Mouse (Mus musculus): ENCODE measurements around the gene Gm42417. TPM values are rescaled to one million over a fixed set of nuclear protein-coding genes. Genes with fewer than 3 reads are reported as not detected.

Gm42417 gene
- total and polyA plus RNA-seq, 2 experiments from 2014 or later: not detected

DNA sequence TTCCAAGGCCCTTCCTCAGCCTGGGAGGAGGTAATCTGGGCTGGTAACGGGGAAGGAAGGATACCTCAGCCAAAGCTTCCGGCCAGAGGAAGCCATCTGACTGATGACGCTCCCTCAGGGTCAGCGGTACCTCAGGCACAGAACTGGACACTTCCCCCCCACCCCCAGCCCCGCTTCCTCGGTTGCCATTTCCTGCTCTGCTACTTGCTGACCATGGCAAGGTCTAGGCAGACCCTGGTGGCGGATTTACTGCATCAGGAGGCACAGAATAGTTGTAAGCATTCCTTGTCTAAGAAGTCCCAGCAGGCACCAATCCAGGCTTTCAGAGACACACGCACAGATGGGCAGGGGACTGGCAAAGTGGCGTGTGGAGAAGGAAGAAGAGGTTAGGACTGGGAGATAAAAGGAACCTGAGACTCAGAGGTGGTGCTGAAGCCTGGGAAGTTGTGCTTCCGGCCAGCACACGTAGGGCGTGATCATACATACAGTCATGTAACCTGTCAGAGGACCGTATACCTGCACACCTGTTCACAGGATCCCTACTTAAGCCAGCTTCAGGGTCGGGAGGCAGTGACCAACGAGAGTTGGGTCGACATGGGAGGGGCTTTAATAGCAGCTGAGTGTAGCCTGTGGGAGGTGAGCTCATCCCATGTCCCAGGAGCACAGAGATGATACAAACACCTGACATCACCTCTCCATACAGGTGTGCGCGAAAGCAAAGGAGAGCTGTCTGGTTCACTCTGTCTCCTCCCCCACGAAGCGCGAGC, 15.6 kb upstream of the Gm42417 start:
- Histone ChIP-seq H3K27me3 (ENCODE audit: insufficient read depth, low read length) (no peaks in the 10 kb centered on the region), H3K9ac (replicated peaks; ENCODE audit: low read length) (peak overlapping the region; percentile 98; the same call in 1 of the 2 replicates), H3K4me1 (ENCODE audit: insufficient read depth, low read length) (peaks cover 23% of the 10 kb centered on the region), H3K4me2 (ENCODE audit: low read depth, low read length) (peak overlapping the region; percentile 73), H3K9me3 (ENCODE audit: low read length) (no peaks in the 10 kb centered on the region), H3K4me3 (ENCODE audit: low read length) (peak overlapping the region; percentile 2; the same call in 1 of the 2 replicates), H3K36me3 (ENCODE audit: insufficient read depth, low read length) (peaks cover 34% of the 10 kb centered on the region), H3K27ac (peak overlapping the region; percentile 98; the same call in 1 of the 2 replicates)
- DNase-seq (ENCODE audit: low spot score) (no peak), ATAC-seq (no peak)
- WGBS: 66% methylated on average over 21 of the region's 21 CpGs
- no peak for TF ChIP-seq CTCF (IDR thresholded peaks at IDR 0.05; ENCODE audit: low read depth)

DNA sequence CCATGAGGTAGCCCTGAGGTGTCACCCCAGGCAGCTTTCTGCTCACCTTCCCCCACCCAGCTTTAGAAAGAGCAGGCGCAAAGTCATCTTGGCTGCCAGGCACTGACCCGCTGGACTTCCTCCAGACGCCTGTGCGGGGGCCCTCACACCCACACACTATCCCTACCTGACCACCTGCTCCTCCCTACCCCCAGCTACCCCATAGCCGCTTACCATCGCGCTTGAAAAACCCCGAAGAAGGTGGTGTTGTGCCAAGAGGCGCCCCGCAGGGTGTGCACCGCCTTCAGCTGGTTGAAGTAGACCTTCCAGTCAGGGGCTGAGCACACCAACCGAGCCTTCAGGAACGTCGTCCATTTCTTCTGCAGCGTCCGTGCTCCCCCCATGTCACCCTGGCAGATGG, 13.3 kb upstream of the Gm42417 start:
- TF ChIP-seq CTCF (IDR thresholded peaks at IDR 0.05; ENCODE audit: low read depth): no peak
- no peak overlapping the region for H3K4me3 ChIP-seq (ENCODE audit: low read length)
- H3K9ac ChIP-seq (replicated peaks; ENCODE audit: low read length): no peak overlapping the region
- ATAC-seq: no peak
- 64% methylated on average over 16 of the region's 16 CpGs for WGBS
- DNase-seq (ENCODE audit: low spot score): peak; percentile 49
- H3K27ac ChIP-seq: peak overlapping the region; percentile 41
- H3K9me3 ChIP-seq (ENCODE audit: low read length): no peaks in the 10 kb centered on the region
- H3K27me3 ChIP-seq (ENCODE audit: insufficient read depth, low read length): no peaks in the 10 kb centered on the region
- H3K4me2 ChIP-seq (ENCODE audit: low read depth, low read length): no peak overlapping the region
- H3K36me3 ChIP-seq (ENCODE audit: insufficient read depth, low read length): peaks cover 46% of the 10 kb centered on the region
- peaks cover 21% of the 10 kb centered on the region for H3K4me1 ChIP-seq (ENCODE audit: insufficient read depth, low read length)

DNA sequence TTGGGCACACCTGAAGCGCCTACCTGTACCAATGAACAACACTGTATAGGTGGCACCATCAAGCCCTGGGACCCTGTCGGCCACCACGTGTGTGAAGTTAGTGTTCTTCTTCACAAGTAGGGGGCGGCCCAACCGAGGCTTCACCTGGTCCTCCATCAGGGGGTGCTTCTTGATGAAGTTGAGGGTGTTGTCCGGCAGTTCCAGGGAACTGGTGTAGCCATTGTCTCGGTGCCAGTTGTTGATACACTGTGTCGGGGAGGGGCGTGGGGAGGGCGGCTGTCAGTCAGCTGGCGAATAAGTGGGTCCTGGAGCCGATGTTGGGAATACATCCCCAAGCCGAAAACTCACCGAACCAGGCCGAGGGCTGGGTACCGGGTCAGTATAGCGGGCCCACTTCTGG, 12.7 kb upstream of the Gm42417 start:
- Histone ChIP-seq H3K4me3 (ENCODE audit: low read length) (no peak overlapping the region), H3K36me3 (ENCODE audit: insufficient read depth, low read length) (peaks cover 46% of the 10 kb centered on the region), H3K27me3 (ENCODE audit: insufficient read depth, low read length) (no peaks in the 10 kb centered on the region), H3K9me3 (ENCODE audit: low read length) (no peaks in the 10 kb centered on the region), H3K9ac (replicated peaks; ENCODE audit: low read length) (no peak overlapping the region), H3K4me2 (ENCODE audit: low read depth, low read length) (no peak overlapping the region), H3K4me1 (ENCODE audit: insufficient read depth, low read length) (peaks cover 23% of the 10 kb centered on the region), H3K27ac (no peak overlapping the region)
- TF ChIP-seq CTCF (IDR thresholded peaks at IDR 0.05; ENCODE audit: low read depth): no peak; the same call in 1 of the 2 replicates
- DNase-seq (ENCODE audit: low spot score): no peak
- WGBS: 84% methylated on average over 17 of the region's 17 CpGs
- ATAC-seq: no peak

DNA sequence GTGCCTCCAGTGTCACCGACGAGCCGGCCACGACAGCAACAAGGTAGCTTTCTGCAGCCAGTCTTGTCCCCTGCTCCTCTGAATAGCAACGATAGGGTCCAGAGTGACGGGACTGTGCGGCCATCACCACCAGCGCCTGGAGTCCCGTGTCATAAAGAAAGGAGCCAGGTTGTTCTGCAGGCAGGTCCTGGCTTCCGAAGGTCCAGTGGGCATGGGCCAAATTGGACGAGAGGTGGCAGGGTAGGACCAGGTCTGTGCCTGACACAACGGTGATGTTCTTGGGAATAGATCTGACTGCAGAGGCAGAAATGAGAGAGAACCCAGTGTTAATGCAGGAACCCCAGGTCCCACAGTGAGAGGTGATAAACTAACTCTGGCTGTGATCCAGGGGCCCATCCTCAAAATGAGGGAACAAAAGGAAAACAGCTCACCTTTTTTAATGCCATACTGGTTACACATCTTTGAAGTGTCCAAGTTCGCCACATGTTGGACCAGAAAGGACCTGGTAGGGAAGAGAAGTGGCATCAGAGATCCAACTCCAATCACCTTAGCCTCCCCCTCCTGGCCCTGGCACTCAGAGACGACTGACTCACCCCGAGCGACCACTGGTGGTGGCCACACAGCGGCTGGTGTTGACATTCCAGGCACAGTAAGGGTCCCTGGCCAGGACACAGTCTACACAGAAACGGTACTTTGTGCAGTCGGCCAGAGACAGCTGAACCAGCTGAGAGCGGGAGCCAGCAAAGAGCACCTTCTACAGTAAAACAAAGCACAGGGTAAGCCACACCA, 11.0 kb upstream of the Gm42417 start:
- no peak for DNase-seq (ENCODE audit: low spot score)
- H3K9me3 ChIP-seq (ENCODE audit: low read length): no peaks in the 10 kb centered on the region
- no peak overlapping the region for H3K4me3 ChIP-seq (ENCODE audit: low read length)
- ATAC-seq: no peak
- no peak overlapping the region for H3K4me2 ChIP-seq (ENCODE audit: low read depth, low read length)
- H3K4me1 ChIP-seq (ENCODE audit: insufficient read depth, low read length): peaks cover 24% of the 10 kb centered on the region
- peaks cover 46% of the 10 kb centered on the region for H3K36me3 ChIP-seq (ENCODE audit: insufficient read depth, low read length)
- no peak for TF ChIP-seq CTCF (IDR thresholded peaks at IDR 0.05; ENCODE audit: low read depth)
- H3K27me3 ChIP-seq (ENCODE audit: insufficient read depth, low read length): no peaks in the 10 kb centered on the region
- H3K9ac ChIP-seq (replicated peaks; ENCODE audit: low read length): no peak overlapping the region
- 71% methylated on average over 20 of the region's 20 CpGs for WGBS
- H3K27ac ChIP-seq: no peak overlapping the region

DNA sequence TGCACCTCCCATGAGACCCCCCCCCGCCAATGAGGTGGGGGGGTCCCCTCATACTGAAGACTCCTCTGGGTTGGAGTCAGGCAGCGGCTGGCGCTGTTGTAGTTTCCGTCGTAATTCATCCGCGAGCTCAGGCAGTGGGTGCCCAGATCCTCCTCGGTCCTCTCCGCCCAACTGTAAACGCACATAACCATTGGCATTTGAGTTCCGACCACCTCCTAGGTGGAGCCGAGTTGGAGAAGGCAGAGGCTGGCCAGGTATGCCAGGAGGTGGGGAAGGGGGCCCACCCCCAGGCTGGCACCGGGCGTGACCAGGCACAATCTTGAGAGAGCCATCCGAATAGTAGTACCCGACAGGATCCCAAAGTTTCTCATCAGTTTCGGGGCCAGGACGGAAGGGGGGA, 10.3 kb upstream of the Gm42417 start:
- WGBS: 79% methylated on average over 18 of the region's 18 CpGs
- H3K27ac ChIP-seq: no peak overlapping the region

DNA sequence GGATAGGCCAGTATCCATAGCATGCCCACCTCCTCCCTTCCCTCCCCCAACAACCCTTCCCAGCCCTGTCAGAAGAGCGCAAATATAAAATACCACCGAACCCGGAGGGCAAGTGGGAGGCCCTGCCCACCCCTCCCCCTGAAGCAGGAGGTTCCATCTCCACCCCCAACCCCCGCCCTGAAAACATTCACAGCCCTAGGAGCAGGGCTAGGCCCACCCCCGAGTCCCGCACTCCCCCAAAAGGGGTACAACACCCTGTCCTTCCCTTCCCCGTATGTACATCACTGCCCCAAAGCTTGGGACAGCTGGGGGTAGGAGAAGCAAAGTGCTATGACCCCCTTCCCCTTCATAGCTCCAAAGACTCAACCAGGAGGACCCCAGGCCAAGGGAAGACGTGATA, 9.5 kb upstream of the Gm42417 start:
- ATAC-seq: no peak
- Histone ChIP-seq H3K36me3 (ENCODE audit: insufficient read depth, low read length) (peaks cover 46% of the 10 kb centered on the region), H3K4me2 (ENCODE audit: low read depth, low read length) (no peak overlapping the region)

More for the DNA sequence above, 10.3 kb upstream of the Gm42417 start:
- no peaks in the 10 kb centered on the region for H3K9me3 ChIP-seq (ENCODE audit: low read length)
- H3K9ac ChIP-seq (replicated peaks; ENCODE audit: low read length): no peak overlapping the region
- ATAC-seq: no peak
- H3K27me3 ChIP-seq (ENCODE audit: insufficient read depth, low read length): no peaks in the 10 kb centered on the region
- no peak overlapping the region for H3K4me2 ChIP-seq (ENCODE audit: low read depth, low read length)
- no peak overlapping the region for H3K4me3 ChIP-seq (ENCODE audit: low read length)
- no peak for TF ChIP-seq CTCF (IDR thresholded peaks at IDR 0.05; ENCODE audit: low read depth)
- peaks cover 46% of the 10 kb centered on the region for H3K36me3 ChIP-seq (ENCODE audit: insufficient read depth, low read length)
- no peak for DNase-seq (ENCODE audit: low spot score)
- peaks cover 17% of the 10 kb centered on the region for H3K4me1 ChIP-seq (ENCODE audit: insufficient read depth, low read length)

More for the DNA sequence above, 9.5 kb upstream of the Gm42417 start:
- Histone ChIP-seq H3K9me3 (ENCODE audit: low read length) (no peaks in the 10 kb centered on the region), H3K27ac (no peak overlapping the region), H3K9ac (replicated peaks; ENCODE audit: low read length) (no peak overlapping the region), H3K4me3 (ENCODE audit: low read length) (no peak overlapping the region), H3K27me3 (ENCODE audit: insufficient read depth, low read length) (no peaks in the 10 kb centered on the region), H3K4me1 (ENCODE audit: insufficient read depth, low read length) (peaks cover 13% of the 10 kb centered on the region)
- DNase-seq (ENCODE audit: low spot score): no peak
- TF ChIP-seq CTCF (IDR thresholded peaks at IDR 0.05; ENCODE audit: low read depth): no peak
- WGBS: 60% methylated on average over 8 of the region's 8 CpGs
